Mouse (Mus musculus) megakaryocyte, embryonic 14.5 days (primary cell): ENCODE results near the gene Flrt1. TPM values are rescaled to one million over a fixed set of nuclear protein-coding genes. Genes with fewer than 3 reads are reported as not detected.

ENCODE experiments used
- H3K27me3 ChIP-seq: replicated peaks from 2 replicates; pipeline ENCODE3; 2012; ENCODE audit warnings: inconsistent platforms
- H3K36me3 ChIP-seq: replicated peaks from 2 replicates; pipeline ENCODE3; 2012; ENCODE audit warnings: low read length, inconsistent platforms, mixed read lengths
- H3K4me1 ChIP-seq: 2 replicates; pipeline ENCODE4 v1.6.1; 2012; ENCODE audit warnings: inconsistent platforms
- H3K4me3 ChIP-seq: replicated peaks from 2 replicates; pipeline ENCODE3; 2012; ENCODE audit warnings: moderate library complexity, mild to moderate bottlenecking, inconsistent platforms
- H3K9me3 ChIP-seq: 2 replicates; pipeline ENCODE4 v1.6.1; 2012; ENCODE audit warnings: inconsistent platforms
- FLI1 ChIP-seq: IDR thresholded peaks from 2 replicates; pipeline ENCODE4 v1.6.1; 2012; ENCODE audit warnings: low read length, inconsistent platforms, mixed read lengths
- GATA1 ChIP-seq: IDR thresholded peaks from 3 replicates; pipeline ENCODE4 v1.6.1; 2012; ENCODE audit warnings: mixed read lengths, low read length, inconsistent platforms, borderline replicate concordance
- polyA plus RNA-seq: library from polyadenylated mRNA; stranded (reverse); fragments of >175 nt; gene quantifications from 2 replicates; pipeline ENCODE4 v1.2.3, GENCODE M21; 2012; ENCODE audit warnings: low replicate concordance; ENCODE audit not compliant: insufficient read depth

Flrt1 gene
- not detected in 2 replicates for polyA plus RNA-seq

DNA sequence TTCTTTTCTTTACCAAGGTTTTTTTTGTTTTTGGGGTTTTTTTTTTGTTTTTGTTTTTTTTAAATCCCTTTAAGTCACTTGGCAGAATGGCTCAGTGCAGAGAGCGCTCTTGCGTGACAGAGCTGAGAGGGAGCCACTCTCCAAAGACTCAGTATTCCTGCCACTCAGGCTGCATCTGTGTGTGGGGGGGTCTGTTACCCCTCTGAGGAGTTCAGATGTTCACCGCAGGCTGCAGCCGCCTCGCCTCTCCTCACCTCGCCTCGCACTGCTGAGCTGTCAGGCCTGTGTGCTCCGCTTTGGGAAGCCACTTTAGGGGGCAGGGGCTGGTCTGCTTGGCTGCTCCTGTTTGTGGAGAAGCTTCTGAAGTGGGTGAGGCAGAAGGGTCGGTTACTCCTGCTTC is at the start of gene Flrt1:
TSS of gene Flrt1 (minus strand) at position 186 of the 400 bp plus-strand sequence.
- Histone ChIP-seq H3K4me3 (no peak within 1 kb of the TSS), H3K4me1 (peaks cover 27% of the 10 kb centered on the region), H3K9me3 (no peaks in the 10 kb centered on the region), H3K36me3 (no peaks in the 10 kb centered on the region), H3K27me3 (peaks cover 93% of the 10 kb centered on the region)
- TF ChIP-seq FLI1 (no peak), GATA1 (no peak)

DNA sequence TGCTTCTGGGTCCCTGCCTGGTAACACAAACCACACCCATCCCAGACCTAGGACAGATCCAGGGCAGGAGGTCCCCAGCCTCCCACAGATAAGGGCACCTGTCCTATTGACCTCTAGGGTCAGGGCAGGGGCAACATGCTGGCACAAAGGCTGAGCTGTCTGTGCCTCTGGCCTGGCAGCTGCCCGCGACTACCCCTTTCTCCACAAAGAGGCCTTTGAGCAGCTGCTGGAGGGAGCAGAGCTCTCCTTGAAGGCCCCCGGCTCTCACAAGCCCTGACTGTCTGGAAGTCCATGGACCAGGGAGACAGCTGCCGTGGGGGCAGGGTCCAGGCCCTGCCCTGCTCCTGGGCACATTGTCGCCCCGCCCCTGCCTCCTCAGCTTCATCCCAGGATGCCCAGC is 49.7 kb upstream of the Flrt1 start:
- H3K4me3 ChIP-seq: no peak overlapping the region
- H3K9me3 ChIP-seq: no peaks in the 10 kb centered on the region
- TF ChIP-seq FLI1: no peak
- no peak for TF ChIP-seq GATA1
- H3K4me1 ChIP-seq: peaks cover 18% of the 10 kb centered on the region
- H3K27me3 ChIP-seq: peaks cover 97% of the 10 kb centered on the region
- H3K36me3 ChIP-seq: no peaks in the 10 kb centered on the region

DNA sequence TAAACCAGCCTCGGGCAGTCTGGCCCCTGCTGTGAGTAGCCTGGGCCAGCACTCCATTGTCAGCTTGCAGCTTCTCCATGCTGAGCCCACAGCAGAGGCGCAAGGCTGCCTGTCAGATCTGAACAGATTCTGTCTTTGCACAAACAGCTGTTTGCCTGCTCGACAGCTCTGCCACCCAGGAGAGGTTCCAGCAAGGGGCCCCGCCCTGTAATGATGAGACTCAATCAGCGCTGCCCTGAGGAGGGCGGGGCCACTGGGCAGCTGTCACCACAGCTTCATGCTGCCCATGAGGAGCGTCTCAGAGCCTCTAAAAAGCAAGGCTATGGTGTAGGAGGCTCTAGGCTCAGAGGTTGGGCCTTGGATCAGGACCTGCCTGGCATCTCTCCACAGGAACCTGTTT is 47.7 kb upstream of the Flrt1 start:
- Histone ChIP-seq H3K9me3 (no peaks in the 10 kb centered on the region), H3K36me3 (no peaks in the 10 kb centered on the region), H3K4me1 (peaks cover 23% of the 10 kb centered on the region; the same call in 1 of the 2 replicates), H3K27me3 (peaks cover 97% of the 10 kb centered on the region), H3K4me3 (no peak overlapping the region)
- TF ChIP-seq FLI1 (no peak), GATA1 (no peak)

DNA sequence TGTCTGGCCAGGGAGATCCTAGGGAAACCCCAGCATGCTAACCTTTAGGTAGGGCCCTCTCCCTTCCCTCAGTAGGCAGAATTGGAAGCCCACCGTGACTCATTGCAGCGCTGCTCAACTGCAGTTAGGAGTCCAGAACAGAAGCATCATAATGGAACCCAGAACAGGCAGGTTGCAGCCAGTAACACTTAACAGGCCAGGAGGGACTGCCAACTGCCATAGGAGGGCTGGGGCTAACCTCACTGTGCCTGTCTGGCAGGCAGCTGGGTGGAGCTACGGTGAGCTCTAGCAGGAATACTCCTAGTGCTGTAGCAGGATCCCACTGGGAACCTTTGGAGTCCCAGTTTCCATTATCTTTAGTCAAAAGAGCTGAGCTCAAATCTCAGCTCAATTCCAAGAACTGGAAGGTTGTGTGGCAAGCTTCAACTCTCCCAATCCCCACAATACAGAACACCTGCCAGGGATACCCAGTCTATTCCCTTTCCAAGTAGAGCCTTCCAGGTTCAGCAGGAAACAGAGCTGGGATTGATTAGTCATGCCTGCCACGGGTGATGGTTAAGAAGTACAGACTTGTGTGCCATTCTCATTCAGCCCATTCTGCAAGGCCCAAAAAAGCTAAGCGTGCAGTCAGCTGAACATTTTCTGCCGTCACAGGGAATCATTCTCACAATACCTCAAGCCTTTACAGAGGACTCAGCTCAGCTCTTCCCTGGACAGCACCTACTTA is 46.6 kb upstream of the Flrt1 start:
- TF ChIP-seq GATA1: no peak
- no peak for TF ChIP-seq FLI1
- Histone ChIP-seq H3K4me1 (peaks cover 25% of the 10 kb centered on the region; the same call in 1 of the 2 replicates), H3K36me3 (no peaks in the 10 kb centered on the region), H3K27me3 (peaks cover 97% of the 10 kb centered on the region), H3K4me3 (no peak overlapping the region), H3K9me3 (no peaks in the 10 kb centered on the region)

DNA sequence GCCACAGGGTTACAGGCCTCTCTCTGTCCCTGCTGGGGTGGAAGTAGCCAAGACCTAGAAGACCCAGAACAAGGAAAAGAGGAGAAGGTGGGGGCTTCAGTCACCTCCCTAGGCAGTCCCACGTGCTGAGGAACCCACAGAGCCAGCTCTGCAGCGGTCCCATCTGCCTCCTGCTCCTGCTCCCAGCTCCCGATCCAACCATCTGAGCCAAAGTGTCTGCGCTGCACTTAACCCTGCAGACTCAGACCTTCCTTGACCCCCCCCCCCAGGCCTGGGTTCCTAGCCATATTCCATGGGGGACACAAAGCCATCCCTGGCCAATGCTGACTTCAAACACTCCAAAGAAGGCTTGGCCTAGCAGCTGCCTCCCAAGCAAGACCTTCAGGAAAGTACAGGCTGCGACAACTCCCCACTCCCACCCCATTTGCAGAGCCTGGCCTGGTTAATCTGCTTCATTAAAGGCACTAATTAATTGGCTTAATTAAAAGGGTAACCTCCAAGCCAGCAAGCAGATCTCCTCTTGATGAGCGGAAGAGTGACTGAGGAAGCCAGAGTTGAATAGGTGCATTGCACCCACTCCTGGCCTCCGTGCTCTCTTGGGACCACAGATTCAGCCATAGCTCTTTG is 45.9 kb upstream of the Flrt1 start:
- Histone ChIP-seq H3K36me3 (no peaks in the 10 kb centered on the region), H3K4me1 (peaks cover 25% of the 10 kb centered on the region; the same call in 1 of the 2 replicates), H3K9me3 (no peaks in the 10 kb centered on the region), H3K4me3 (no peak overlapping the region), H3K27me3 (peaks cover 97% of the 10 kb centered on the region)
- TF ChIP-seq GATA1 (no peak), FLI1 (no peak)

DNA sequence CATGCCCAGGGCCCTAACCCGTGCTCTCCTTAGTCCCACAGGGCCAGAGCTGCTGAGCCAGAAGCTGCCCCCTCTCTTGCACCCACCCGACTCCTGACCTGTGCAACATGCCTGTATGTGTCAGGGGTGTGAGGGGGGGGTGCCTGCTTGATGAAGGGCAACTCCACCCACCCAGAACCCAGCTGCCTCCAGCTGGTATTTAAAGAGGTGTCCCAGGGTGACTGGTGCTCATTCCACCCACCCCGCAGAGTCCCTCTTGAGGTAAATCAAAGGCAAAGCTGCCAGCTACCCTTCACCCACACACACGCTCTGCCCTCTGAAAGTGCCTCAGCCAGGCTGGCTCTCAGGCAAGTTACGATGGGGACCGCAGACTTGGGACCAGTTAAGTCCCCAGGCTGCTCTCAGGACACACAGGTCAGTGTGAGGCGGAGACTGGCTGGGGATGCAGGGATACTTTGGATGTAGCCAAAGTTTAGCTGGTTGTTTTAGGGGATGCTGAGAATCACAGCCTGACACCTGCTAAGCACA is 43.7 kb upstream of the Flrt1 start:
- Histone ChIP-seq H3K4me1 (peaks cover 21% of the 10 kb centered on the region), H3K27me3 (peaks cover 99% of the 10 kb centered on the region), H3K36me3 (no peaks in the 10 kb centered on the region), H3K9me3 (no peaks in the 10 kb centered on the region), H3K4me3 (no peak overlapping the region)
- TF ChIP-seq FLI1: no peak
- no peak for TF ChIP-seq GATA1

DNA sequence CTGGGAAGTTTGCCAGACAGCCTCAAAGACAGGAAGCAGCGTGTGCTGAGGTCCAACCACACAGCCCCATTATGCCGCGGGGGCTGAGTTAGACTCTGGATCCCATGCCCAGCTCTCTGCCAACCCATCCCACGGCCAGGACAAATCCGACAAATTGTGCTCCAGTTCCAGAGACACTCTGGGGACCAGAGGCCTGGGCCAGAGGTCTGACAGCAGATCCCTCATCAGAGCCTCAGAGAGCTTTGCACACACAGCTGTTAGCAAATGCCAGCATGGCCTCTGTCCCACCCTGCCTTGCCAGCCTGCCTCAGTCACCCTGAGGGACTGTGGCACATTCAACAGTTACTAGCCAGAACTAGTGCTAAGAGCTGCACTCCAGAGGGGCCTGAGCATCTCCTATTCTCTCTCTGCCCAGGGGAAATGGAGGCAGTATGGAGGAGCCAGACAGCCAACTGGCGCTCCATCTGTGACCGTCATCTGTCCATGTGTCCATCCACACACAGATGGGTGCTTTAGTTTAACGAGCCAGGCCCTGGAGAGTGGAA is 43.1 kb upstream of the Flrt1 start:
- peaks cover 98% of the 10 kb centered on the region for H3K27me3 ChIP-seq
- H3K9me3 ChIP-seq: no peaks in the 10 kb centered on the region
- H3K36me3 ChIP-seq: no peaks in the 10 kb centered on the region
- H3K4me3 ChIP-seq: no peak overlapping the region
- no peak for TF ChIP-seq FLI1
- no peak for TF ChIP-seq GATA1
- H3K4me1 ChIP-seq: peaks cover 27% of the 10 kb centered on the region

DNA sequence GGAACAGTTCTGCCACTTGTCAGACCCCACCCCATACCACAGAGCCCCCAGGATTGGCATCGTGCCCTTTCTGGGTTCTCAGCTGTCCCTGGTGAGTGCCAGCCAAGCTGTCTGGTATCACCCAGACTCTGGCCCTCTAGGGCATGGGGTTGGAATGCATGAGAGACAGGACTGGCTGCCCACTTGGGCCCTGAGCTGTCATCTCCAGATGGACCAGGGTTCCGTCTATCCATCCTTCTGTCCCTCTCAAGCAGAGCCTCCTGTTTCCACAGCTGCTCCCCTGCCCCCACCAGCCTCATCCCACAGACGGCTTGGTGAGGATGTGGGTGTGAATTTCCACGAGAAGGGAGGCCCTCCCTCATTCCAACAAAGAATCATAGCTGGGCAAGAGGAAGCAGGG is 42.6 kb upstream of the Flrt1 start:
- TF ChIP-seq GATA1 (no peak), FLI1 (no peak)
- H3K27me3 ChIP-seq: peaks cover 98% of the 10 kb centered on the region

DNA sequence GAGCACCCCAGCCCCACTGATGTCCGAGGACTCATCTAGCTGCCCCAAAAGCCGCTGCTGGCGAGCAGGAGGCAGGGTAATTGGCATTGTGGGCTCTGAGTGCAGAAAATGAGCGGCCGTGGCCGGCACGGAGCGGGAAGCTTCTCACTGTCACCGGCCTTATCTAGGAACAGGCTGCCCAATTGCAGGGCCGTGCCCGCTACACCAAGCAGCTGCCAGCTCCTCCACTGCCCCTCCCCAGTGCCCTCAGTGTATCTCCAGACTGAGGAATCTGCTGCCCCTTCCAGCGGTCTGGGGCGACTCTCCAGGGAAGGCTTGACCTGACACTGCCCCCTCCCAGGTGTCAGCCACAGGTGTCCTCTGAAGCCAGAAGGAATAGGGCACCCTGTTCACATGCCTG is 40.8 kb upstream of the Flrt1 start:
- no peak overlapping the region for H3K4me3 ChIP-seq
- no peak for TF ChIP-seq GATA1
- TF ChIP-seq FLI1: no peak
- H3K27me3 ChIP-seq: peaks cover 98% of the 10 kb centered on the region
- H3K9me3 ChIP-seq: no peaks in the 10 kb centered on the region
- no peaks in the 10 kb centered on the region for H3K36me3 ChIP-seq
- H3K4me1 ChIP-seq: peaks cover 24% of the 10 kb centered on the region

More for the DNA sequence above, 42.6 kb upstream of the Flrt1 start:
- no peaks in the 10 kb centered on the region for H3K9me3 ChIP-seq
- peaks cover 28% of the 10 kb centered on the region for H3K4me1 ChIP-seq
- no peaks in the 10 kb centered on the region for H3K36me3 ChIP-seq
- H3K4me3 ChIP-seq: no peak overlapping the region

DNA sequence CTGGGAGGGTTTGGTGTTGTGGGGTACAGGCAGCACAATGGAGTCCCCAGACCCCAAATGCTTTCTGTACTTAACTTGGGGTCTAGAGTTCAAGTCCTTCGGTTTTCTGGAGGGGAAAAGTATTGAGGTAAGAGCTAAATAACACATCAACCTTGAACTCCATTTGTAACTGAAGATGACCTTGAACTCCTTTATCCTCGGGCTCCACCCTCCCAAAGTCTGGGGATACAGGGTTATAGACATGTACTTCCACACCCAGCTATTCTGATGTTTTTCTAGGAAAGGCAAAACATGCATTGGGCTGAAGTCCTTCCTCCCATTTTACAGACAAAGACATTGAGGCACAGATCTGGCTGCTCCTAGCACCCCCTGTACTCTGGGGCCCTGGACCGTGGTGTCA is 38.9 kb upstream of the Flrt1 start:
- H3K4me3 ChIP-seq: peak overlapping the region; percentile 90
- TF ChIP-seq GATA1: no peak
- TF ChIP-seq FLI1: no peak
- H3K27me3 ChIP-seq: peaks cover 96% of the 10 kb centered on the region
- H3K4me1 ChIP-seq: peaks cover 24% of the 10 kb centered on the region
- H3K36me3 ChIP-seq: no peaks in the 10 kb centered on the region
- no peaks in the 10 kb centered on the region for H3K9me3 ChIP-seq
